Mouse (Mus musculus) frontal cortex, postnatal 36 days (tissue): ENCODE measurements around the gene Tnnt3.

Experiments
- DNase-seq, 2 experiments: peaks; one replicate each; pipeline ENCODE4 v3.0.0; 2022; ENCODE audit warnings: low spot score in 2 of 2

Gene Tnnt3

GRCm38 (mm10) chr7:142476795-142477452, 21.7 kb upstream of the Tnnt3 start:
- peak in 1 of 2 experiments; percentile 24 for DNase-seq

GRCm38 (mm10) chr7:142478001-142478400, 20.6 kb upstream of the Tnnt3 start:
- no peak for DNase-seq

GRCm38 (mm10) chr7:142478574-142478973, 20.1 kb upstream of the Tnnt3 start:
- no peak for DNase-seq

- no peak for DNase-seq
These were observed 19.3 kb upstream of the Tnnt3 start for GRCm38 (mm10) chr7:142479307-142479706.

- DNase-seq: no peak
These were observed 18.8 kb upstream of the Tnnt3 start for GRCm38 (mm10) chr7:142479886-142480285.

- no peak for DNase-seq
These were observed 18.0 kb upstream of the Tnnt3 start for GRCm38 (mm10) chr7:142480661-142481060.

GRCm38 (mm10) chr7:142481186-142481567, 17.5 kb upstream of the Tnnt3 start:
- DNase-seq: peak in 1 of 2 experiments; percentile 29

GRCm38 (mm10) chr7:142481568-142482255, 16.9 kb upstream of the Tnnt3 start:
- DNase-seq: no peak

GRCm38 (mm10) chr7:142482256-142482609, 16.4 kb upstream of the Tnnt3 start:
- no peak for DNase-seq

GRCm38 (mm10) chr7:142483136-142483535, 15.5 kb upstream of the Tnnt3 start:
- no peak for DNase-seq

GRCm38 (mm10) chr7:142484780-142485179, 13.9 kb upstream of the Tnnt3 start:
- DNase-seq: no peak

GRCm38 (mm10) chr7:142486751-142487162, 11.9 kb upstream of the Tnnt3 start:
- DNase-seq: no peak

- DNase-seq: peak; percentile 15 to 42
These were observed 11.2 kb upstream of the Tnnt3 start for GRCm38 (mm10) chr7:142487341-142487859.

GRCm38 (mm10) chr7:142488053-142488452, 10.6 kb upstream of the Tnnt3 start:
- DNase-seq: no peak

- DNase-seq: no peak
These were observed 5.1 kb upstream of the Tnnt3 start for GRCm38 (mm10) chr7:142493535-142493934.

GRCm38 (mm10) chr7:142496158-142496557, 2.5 kb upstream of the Tnnt3 start:
- no peak for DNase-seq

GRCm38 (mm10) chr7:142496800-142497199, 1.8 kb upstream of the Tnnt3 start:
- DNase-seq: no peak

GRCm38 (mm10) chr7:142497775-142498174, 861 bp upstream of the Tnnt3 start:
- peak in 1 of 2 experiments; percentile 19 for DNase-seq

- no peak for DNase-seq
These were observed 530 bp downstream of the Tnnt3 start for GRCm38 (mm10) chr7:142499010-142499721.

GRCm38 (mm10) chr7:142500032-142500431, 1.4 kb downstream of the Tnnt3 start:
- DNase-seq: no peak

GRCm38 (mm10) chr7:142503206-142503605, 4.6 kb downstream of the Tnnt3 start:
- DNase-seq: no peak

GRCm38 (mm10) chr7:142505942-142506341, 7.3 kb downstream of the Tnnt3 start:
- DNase-seq: no peak

- no peak for DNase-seq
These were observed 7.9 kb downstream of the Tnnt3 start for GRCm38 (mm10) chr7:142506501-142506900.
